Mouse (Mus musculus) right cerebral cortex, postnatal 25 days (tissue): ENCODE data around the gene Fam129b.

Experiments used
- DNase-seq: peaks from one replicate; pipeline ENCODE4 v3.0.0; 2022

Fam129b gene

DNA sequence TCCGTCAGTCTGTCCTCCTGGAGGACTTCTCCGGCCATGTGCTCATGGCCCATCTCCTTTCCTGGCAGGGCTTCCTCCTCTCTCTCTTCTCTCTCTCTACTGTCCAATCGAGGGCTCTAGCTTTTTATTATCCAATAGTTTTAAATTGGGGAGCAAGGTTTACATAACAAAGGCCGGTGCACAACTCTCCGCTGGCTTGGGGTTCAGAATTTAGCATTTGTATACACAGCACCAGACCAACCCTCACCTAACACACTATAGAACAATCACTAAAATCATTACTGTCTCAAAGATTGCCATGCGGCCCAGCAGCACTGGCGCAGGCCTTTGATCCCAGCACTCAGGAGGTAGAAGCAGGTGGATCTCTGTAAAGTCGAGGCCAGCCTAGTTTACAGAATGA, 15.1 kb upstream of the Fam129b start:
- DNase-seq, result no peak

DNA sequence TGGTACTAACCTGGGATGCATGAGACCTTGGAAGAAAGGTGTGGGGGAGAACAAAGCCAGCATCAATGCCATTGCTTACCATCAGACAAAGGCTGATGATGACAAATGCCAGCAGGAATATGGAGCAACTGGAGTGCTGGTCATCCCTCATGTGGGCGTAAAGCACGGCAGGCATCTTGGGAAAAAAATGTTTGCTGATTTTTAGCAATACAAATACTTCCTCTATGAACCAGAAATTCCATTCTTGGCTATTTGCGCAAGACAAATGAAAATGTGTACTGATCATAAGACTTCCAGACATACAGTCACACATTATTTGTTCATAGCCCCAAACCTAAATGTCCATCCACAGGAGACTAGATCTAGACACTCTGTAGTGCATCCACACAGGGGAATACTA, 12.6 kb upstream of the Fam129b start:
- DNase-seq, result no peak

GRCm38 (mm10) chr2:32864755-32865154, 11.2 kb upstream of the Fam129b start:
- DNase-seq, result no peak

GRCm38 (mm10) chr2:32867354-32867753, 8.6 kb upstream of the Fam129b start:
- DNase-seq, result no peak

DNA sequence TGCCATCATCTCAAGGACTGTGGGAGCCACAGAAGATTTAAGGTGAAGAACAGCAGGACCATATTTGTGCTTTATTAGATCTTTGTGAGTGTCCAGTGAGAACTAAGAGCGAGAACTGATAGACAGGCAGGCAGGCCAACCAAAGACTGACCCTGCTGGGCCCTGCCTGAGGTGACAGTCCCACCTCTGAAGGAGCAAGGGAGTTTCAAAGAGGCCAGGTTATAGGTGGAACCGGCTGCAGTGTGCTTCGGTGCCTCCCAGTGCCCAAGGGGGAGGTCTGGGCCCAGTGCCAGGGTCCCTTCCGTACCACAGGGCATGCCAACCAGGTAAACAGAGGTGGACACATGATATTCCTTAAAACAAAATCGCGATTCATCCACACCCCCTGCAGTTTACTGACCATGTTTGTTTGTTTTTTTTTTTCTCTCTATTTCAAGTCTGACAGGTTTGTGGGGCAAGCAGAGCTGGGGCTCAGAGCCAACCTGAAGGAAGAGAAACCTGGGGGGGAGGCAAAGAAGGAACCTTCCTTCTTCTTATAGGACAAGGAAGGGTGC, 6.1 kb upstream of the Fam129b start:
- no peak for DNase-seq

DNA sequence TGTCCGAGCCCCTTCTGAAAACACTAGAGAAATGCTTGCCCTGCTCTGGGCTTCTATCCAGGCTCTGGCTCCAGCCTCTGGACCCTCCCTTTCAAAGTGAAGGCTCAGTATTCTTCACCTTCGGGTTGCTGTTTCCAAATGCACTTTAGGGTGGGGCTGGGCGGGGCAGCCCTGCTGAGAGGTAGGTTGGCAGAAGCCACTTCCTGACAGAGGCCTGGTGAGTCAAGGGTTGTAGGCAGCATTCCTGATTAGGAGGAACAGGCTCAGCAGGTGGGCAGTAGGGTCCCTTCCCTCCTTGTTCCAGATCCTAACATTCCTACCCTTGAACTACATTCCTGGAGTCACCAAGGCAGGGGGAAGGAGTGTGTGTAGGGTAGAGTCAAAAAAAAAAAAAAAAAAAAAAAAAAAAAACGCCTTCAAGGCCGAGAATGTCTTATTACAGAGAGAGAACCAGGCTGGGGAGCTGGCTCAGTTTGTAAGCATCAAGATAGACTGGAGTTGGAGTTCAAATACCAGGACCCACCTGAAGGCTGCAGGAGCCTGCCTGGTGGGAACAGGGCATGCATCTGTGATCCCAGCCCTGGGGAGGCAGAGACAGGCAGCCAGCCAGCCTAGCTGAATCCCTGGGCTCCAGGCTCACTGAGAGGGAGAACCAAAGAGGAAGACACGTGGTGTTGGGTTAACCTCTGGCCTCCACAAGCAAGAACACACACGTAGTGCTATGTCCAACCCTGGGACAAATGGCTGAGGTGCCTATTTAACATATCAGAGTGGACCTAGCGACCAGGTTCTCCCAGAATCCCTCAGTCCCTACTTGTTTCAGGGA, 5.4 kb upstream of the Fam129b start:
- DNase-seq, result no peak

- no peak for DNase-seq
These were observed 1.8 kb upstream of the Fam129b start for GRCm38 (mm10) chr2:32874070-32874469.

DNA sequence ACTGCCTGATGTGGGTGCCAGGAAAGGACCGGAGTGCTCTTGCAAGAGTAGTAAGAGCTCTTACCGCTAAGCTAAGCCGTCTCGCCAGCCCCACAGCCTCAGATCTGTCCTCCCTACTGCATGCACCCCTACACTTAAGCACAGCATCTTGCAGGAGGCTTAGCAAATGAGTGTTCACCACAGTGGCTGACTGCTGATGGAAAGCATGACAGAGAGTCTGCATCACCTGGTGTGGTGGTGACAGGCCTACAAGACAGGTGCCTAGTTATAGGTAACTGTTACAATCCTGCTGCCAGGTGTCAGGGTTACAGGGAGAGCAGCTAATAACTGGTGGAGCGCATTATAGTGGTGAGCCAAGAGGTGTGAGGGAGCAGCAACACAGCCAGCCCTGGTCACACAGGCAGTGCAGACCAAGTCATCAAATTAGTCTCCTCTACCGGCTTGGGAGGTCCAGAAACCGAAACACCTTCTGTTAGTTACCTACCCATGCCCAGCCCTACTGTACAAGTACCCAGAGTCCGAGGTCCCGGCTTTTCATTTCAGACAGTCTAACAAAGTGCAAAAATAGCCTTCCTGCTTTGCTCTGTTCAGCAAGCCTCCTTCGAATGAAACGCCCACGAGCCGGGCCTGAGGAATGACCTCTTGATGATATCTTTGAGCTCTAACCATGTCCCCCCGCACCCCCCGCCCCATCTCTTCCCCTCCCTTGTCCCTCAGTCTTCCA, 801 bp upstream of the Fam129b start:
- no peak for DNase-seq

- no peak for DNase-seq
These were observed 782 bp downstream of the Fam129b start for GRCm38 (mm10) chr2:32876490-32877302.

DNA sequence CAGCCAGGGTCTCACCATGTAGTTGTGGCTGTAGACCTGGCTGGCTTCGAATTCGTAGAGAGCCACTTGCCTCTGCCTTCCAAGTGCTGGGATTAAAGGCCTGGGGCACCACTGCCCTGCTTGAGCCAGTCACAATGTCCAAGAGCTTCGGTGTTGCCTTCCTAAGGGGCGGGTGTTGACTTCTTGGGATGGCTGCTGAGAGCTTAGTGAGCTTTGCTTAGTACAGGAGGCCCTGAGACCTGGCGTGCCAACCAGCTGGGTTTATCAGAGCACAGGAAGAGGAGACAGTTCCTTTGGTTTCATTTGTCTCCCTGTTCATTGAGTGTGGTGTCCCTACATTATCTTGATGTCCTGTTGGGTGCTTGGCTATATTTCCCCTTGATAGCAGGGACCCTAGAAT, 1.4 kb downstream of the Fam129b start:
- DNase-seq, result no peak

GRCm38 (mm10) chr2:32877761-32878393, 2.0 kb downstream of the Fam129b start:
- no peak for DNase-seq

GRCm38 (mm10) chr2:32878396-32878795, 2.5 kb downstream of the Fam129b start:
- no peak for DNase-seq

- DNase-seq, result no peak
These were observed 3.7 kb downstream of the Fam129b start for GRCm38 (mm10) chr2:32879593-32879992.

- DNase-seq, result no peak
These were observed 5.1 kb downstream of the Fam129b start for GRCm38 (mm10) chr2:32881054-32881453.

GRCm38 (mm10) chr2:32881723-32882122, 5.8 kb downstream of the Fam129b start:
- no peak for DNase-seq

GRCm38 (mm10) chr2:32882283-32883043, 6.5 kb downstream of the Fam129b start:
- no peak for DNase-seq

DNA sequence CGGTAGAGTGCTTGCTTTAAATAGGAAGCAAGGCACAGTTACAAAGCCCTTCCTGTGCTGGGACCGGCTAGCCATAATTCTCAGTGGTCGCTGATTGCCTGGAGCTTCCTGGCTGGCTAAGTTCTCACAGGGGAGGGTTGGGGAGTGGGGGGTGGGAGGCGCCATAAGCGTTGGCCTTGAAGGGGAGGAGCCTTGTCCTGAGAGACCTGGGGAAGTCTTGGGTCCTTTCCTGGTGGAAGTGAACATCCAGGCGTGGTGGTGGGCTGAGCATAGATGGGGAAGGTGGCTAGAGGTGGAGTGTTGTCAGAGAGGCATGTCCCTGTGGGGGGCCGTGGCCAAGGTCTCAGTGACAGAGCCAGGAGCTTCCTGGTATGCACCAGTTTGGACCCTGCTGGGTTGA, 8.8 kb downstream of the Fam129b start:
- DNase-seq, result no peak

GRCm38 (mm10) chr2:32888029-32888428, 12.1 kb downstream of the Fam129b start:
- DNase-seq, result no peak

GRCm38 (mm10) chr2:32888551-32888950, 12.6 kb downstream of the Fam129b start:
- DNase-seq, result no peak

DNA sequence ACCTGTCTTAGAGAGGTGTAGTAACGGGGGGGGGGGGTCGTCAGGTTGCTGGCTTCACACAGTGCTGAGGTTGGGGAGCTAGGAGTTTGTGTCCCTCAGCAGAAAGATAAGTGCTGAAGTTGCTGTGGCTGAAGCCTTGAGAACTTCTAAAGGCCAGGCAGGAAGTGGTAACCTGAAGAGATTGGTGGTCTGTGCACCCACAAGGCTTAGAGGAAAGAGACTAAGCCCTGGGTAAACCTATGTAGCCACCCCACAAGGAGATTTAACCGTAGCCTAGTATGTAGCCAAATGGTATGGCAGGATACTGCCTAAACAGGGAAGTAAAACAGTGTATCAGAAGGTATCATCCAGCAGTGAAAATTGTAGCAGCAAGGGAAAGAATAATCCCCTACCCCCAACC, 14.4 kb downstream of the Fam129b start:
- DNase-seq, result no peak

GRCm38 (mm10) chr2:32891278-32891677, 15.4 kb downstream of the Fam129b start:
- DNase-seq, result no peak

DNA sequence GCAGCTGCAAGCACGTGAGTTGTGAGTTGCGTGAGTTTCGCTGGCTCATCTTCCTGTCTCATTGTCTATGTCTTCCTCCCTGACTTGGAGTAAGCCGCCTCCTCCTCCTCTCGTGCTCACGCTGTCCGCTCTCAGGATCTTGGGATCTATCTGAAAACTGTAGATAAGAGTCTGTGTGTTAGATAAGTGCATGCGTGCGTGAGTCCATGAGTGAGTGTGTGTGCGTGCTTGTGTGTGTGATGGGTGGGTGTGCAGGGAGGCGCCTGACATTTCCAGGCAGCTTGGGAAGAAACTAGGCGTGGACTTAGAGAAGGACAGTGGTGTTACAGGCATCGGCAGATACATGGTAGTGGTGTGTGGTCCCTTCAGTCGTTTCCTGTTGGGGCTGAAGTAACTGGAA, 16.6 kb downstream of the Fam129b start:
- DNase-seq, result no peak
